Mouse (Mus musculus): ENCODE results near the gene Pard3b.

GRCm38 (mm10) chr1:62679466-62679865 lies 1040.8 kb downstream of the Pard3b start:
- TF ChIP-seq POLR2A (IDR thresholded peaks at IDR 0.05; ENCODE audit: borderline replicate concordance, low read depth, low read length) (no peak), CTCF (IDR thresholded peaks at IDR 0.05; ENCODE audit: low read depth, low read length) (no peak)

All from bone marrow macrophage, adult 2 months (primary cell).